Mouse (Mus musculus) limb, embryonic 11.5 days (tissue): ENCODE measurements at regions not wholly inside any gene's neighbourhood (a gene's known extent, or its start where the extent isn't known, plus 50 kb on each side); places are given as distances from the start of the nearest gene placed in this dataset.

Source experiments
- ATAC-seq: fragments of 200-750 bp; cut with Nextera tagmentation; 2 replicates; pipeline ENCODE4 v1.8.0; 2017; ENCODE audit warnings: low read depth; ENCODE audit not compliant: insufficient number of reproducible peaks, low FRiP score, low TSS enrichment
- DNase-seq: peaks from one replicate; pipeline ENCODE4 v3.0.0-alpha.2; 2015; ENCODE audit warnings: low spot score
- H3K27ac ChIP-seq: fragments of 300-500 bp; sonication (generic); replicated peaks from 2 replicates; pipeline ENCODE4 v1.5.1; 2014; ENCODE audit warnings: low read depth, mild to moderate bottlenecking, low read length
- H3K27me3 ChIP-seq: fragments of 300-500 bp; sonication (generic); 2 replicates; pipeline ENCODE4 v1.6.1; 2014; ENCODE audit warnings: mild to moderate bottlenecking, low read length, mixed read lengths; ENCODE audit not compliant: control insufficient read depth, insufficient read depth
- H3K36me3 ChIP-seq: fragments of 300-500 bp; sonication (generic); 2 replicates; pipeline ENCODE4 v1.6.1; 2014; ENCODE audit warnings: mild to moderate bottlenecking, low read length, moderate library complexity, mixed read lengths; ENCODE audit not compliant: control insufficient read depth, insufficient read depth
- H3K4me1 ChIP-seq: fragments of 300-500 bp; sonication (generic); 2 replicates; pipeline ENCODE4 v1.6.1; 2014; ENCODE audit warnings: low read length, mixed read lengths; ENCODE audit not compliant: control insufficient read depth, insufficient read depth
- H3K4me2 ChIP-seq: fragments of 300-500 bp; sonication (generic); 2 replicates; pipeline ENCODE4 v1.6.1; 2014; ENCODE audit warnings: low read depth, mild to moderate bottlenecking, moderate library complexity; ENCODE audit not compliant: severe bottlenecking
- H3K4me3 ChIP-seq: fragments of 300-500 bp; sonication (generic); 2 replicates; pipeline ENCODE4 v1.5.1; 2014; ENCODE audit warnings: low read depth, low read length
- H3K9ac ChIP-seq: fragments of 300-500 bp; sonication (generic); 2 replicates; pipeline ENCODE4 v1.6.1; 2014; ENCODE audit warnings: mild to moderate bottlenecking, low read length
- H3K9me3 ChIP-seq: fragments of 300-500 bp; sonication (generic); 2 replicates; pipeline ENCODE4 v1.6.1; 2016; ENCODE audit warnings: low read length; ENCODE audit not compliant: control insufficient read depth
- WGBS: fragments of 180-500 bp; shearing (Covaris S2); extraction: QIAGEN DNeasy Blood & Tissue Kit; methylation state at CpG from one replicate; pipeline ENCODE4 v1.1.7; 2014; 5-methylcytosine and 5-hydroxymethylcytosine counted together

DNA sequence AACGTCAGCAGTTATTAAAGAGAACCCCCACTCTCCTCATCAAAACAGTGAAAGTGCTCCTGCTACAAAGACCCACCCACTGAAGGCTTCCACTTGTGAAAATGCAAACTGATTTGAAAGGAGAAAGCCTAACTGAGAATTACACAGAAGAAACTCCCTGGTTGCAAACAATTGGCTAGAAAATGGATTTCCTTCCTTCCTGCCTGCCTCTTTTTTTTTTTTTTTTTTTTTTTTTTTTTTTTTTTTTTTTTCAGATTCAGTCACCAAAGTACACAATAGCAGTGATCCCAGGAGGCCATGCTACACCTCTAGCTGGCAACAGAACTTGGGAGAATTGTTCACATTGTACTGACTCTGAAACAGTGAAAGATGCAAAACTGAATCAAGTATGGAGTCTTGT, 343.0 kb downstream of the Dad1 start:
- Histone ChIP-seq H3K9me3 (no peaks in the 10 kb centered on the region), H3K4me2 (no peak overlapping the region), H3K27ac (no peak overlapping the region), H3K27me3 (no peaks in the 10 kb centered on the region), H3K9ac (no peak overlapping the region), H3K4me1 (no peaks in the 10 kb centered on the region), H3K4me3 (no peak overlapping the region), H3K36me3 (no peaks in the 10 kb centered on the region)
- no peak for DNase-seq
- no peak for ATAC-seq
- 76% methylated on average over 1 of the region's 1 CpGs for WGBS

DNA sequence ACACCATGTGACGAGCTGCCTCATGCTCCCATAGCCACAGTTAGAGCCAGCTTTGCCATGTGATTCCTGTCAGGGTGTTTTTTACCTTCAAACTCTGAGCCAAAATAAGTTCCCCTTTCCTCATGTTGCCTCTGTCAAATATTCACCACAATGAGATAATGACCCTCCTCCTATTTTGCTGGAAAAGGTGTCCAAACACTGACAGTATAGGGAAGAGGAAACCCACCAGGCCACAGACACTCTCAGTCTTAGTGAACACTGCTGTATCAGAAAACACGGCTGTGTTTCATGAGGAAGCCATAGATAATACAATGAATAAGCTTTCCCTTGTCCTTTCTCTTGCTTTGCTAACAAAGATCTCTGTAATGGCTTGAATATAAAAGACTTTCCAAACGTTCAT, 349.3 kb downstream of the Dad1 start:
- H3K27me3 ChIP-seq = no peaks in the 10 kb centered on the region

DNA sequence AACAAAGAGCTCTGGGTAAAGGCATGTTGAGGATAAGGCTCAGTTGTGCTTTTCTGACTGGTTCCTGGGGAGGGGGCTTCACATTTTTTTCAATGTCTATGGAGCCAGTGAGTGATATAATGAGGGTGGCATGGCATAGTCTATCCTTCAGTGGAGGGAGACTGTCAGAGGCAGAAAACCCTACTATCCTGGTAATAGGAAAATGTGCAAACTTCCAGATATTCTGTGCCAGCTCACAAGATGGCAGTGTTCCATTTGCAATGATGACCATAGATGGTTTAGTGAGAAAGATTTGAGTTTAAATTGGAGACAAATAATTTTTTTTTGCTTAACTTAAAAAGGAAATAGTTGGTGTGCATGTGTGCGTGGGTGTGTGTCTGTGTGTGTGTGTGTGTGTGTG, 352.8 kb downstream of the Dad1 start:
- H3K27me3 ChIP-seq = no peaks in the 10 kb centered on the region
- DNase-seq (no peak), ATAC-seq (no peak)
- WGBS = 89% methylated on average over 1 of the region's 1 CpGs
- no peak overlapping the region for H3K4me2 ChIP-seq
- H3K4me1 ChIP-seq = no peaks in the 10 kb centered on the region
- no peaks in the 10 kb centered on the region for H3K36me3 ChIP-seq
- no peaks in the 10 kb centered on the region for H3K9me3 ChIP-seq
- H3K9ac ChIP-seq = no peak overlapping the region
- no peak overlapping the region for H3K4me3 ChIP-seq
- H3K27ac ChIP-seq = no peak overlapping the region

More for the DNA sequence above, 349.3 kb downstream of the Dad1 start:
- Histone ChIP-seq H3K27ac (no peak overlapping the region), H3K9ac (no peak overlapping the region), H3K4me1 (no peaks in the 10 kb centered on the region), H3K4me3 (no peak overlapping the region), H3K4me2 (no peak overlapping the region), H3K9me3 (no peaks in the 10 kb centered on the region), H3K36me3 (no peaks in the 10 kb centered on the region)
- no peak for ATAC-seq
- 72% methylated on average over 3 of the region's 3 CpGs for WGBS
- no peak for DNase-seq

DNA sequence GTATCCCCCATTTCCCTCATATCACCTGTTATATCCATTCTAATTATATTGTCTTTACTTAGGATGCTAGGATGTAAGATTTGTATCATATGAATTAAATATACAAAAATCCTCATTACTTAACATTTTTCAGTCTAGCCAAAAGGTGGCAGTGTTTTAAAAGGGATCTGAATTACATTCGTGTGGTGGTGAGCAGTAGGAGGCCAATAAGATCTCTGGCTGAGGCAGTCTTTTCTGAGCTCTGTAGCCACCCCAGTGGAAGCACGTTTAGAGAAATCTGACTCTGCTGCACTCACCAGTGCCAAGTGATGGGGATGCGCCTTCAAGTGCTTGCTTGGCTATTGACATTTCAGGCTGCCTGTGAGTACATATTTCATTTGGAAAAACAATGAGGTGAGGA, 372.6 kb downstream of the Dad1 start:
- WGBS = 16% methylated on average over 3 of the region's 3 CpGs
- no peaks in the 10 kb centered on the region for H3K4me1 ChIP-seq
- no peaks in the 10 kb centered on the region for H3K9me3 ChIP-seq
- no peaks in the 10 kb centered on the region for H3K36me3 ChIP-seq
- no peak overlapping the region for H3K4me3 ChIP-seq
- peak; percentile 29 for DNase-seq
- H3K9ac ChIP-seq = no peak overlapping the region
- no peak overlapping the region for H3K4me2 ChIP-seq
- H3K27ac ChIP-seq = no peak overlapping the region
- peak; percentile 75; the same call in 1 of the 2 replicates for ATAC-seq
- no peaks in the 10 kb centered on the region for H3K27me3 ChIP-seq

DNA sequence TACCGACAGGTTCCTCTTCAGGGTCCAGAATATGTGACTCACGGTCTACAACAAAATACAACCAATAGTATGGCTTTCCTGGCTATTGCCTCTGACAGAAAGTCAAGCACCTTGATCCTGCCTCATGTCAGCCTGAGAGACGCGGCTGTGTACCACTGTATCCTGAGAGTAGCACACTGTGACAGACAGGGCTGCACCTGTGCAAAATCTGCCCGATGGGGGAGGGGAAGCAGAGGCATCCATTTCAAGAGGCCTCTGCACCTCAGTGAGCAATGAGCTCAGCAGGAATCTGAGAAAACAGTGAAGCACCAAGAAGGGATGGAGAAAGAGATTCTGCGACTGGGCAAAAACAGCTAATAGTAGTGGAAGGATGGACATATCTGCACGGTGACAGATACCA, 377.3 kb downstream of the Dad1 start:
- Histone ChIP-seq H3K4me1 (no peaks in the 10 kb centered on the region), H3K36me3 (no peaks in the 10 kb centered on the region), H3K4me3 (no peak overlapping the region), H3K4me2 (no peak overlapping the region), H3K9me3 (no peaks in the 10 kb centered on the region), H3K27ac (no peak overlapping the region), H3K27me3 (no peaks in the 10 kb centered on the region), H3K9ac (no peak overlapping the region)
- ATAC-seq (no peak), DNase-seq (no peak)
- 72% methylated on average over 7 of the region's 7 CpGs for WGBS

DNA sequence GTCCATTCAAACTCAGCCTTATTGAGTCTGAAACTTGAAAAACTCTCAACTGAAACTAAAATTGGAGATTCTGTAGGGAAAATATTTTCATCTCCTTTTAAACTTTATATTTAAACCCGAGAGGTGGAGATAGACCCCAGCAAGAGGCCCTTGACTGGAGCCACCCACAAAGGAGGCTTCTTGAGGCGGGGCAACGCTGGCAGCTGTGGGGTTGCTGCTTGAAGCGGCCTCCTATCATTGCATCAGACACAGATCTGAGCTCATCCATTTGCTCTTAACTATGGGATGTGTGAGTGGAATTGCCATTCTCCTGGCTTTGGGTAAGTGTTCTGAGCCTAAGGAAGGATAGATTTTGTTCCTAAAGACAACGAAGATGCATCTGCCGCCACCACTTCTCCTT, 378.2 kb downstream of the Dad1 start:
- H3K4me3 ChIP-seq = no peak overlapping the region
- H3K9ac ChIP-seq = no peak overlapping the region
- DNase-seq (no peak), ATAC-seq (no peak)
- WGBS = 57% methylated on average over 6 of the region's 6 CpGs
- H3K4me2 ChIP-seq = no peak overlapping the region
- no peaks in the 10 kb centered on the region for H3K4me1 ChIP-seq
- H3K27me3 ChIP-seq = no peaks in the 10 kb centered on the region
- H3K9me3 ChIP-seq = no peaks in the 10 kb centered on the region
- no peak overlapping the region for H3K27ac ChIP-seq
- no peaks in the 10 kb centered on the region for H3K36me3 ChIP-seq

DNA sequence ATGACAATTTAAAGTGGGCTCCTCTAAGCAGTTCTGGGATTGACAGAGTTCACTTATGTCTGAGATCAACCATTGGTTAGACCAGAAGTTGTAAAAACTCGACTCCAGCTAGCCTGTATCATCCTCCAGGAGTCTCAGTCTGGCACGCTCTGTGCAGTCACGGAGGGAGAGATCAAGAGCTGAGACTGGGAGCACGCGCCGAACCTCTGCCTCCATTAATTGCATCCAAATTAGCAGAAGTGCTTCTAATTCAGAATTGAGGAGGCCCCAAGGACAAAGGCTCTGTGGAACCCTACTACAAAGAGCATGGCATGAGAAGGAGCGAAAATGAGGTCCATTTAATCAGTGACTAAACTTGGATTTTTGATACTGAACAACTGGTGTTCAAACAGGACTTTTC, 406.9 kb downstream of the Dad1 start:
- no peak overlapping the region for H3K9ac ChIP-seq
- no peak overlapping the region for H3K4me2 ChIP-seq
- no peak overlapping the region for H3K27ac ChIP-seq
- no peaks in the 10 kb centered on the region for H3K9me3 ChIP-seq
- WGBS = 76% methylated on average over 7 of the region's 7 CpGs
- DNase-seq (no peak), ATAC-seq (no peak)
- no peaks in the 10 kb centered on the region for H3K36me3 ChIP-seq
- no peak overlapping the region for H3K4me3 ChIP-seq
- H3K4me1 ChIP-seq = no peaks in the 10 kb centered on the region
- H3K27me3 ChIP-seq = no peaks in the 10 kb centered on the region

DNA sequence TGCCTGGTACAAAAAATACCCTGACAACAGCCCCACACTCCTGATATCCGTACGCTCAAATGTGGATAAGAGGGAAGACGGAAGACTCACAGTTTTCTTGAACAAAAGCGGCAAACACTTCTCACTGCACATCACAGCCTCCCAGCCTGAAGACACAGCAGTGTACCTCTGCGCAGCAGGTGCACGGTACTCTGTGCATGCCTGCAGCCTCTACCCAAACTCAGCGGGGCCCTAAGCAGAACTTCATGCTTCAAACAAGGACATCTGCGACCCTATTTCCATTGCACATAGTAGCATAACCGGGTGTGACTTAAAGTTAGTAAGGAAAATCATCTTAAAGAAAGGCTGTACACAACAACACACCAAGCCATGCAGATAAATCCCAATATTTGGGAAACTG, 408.3 kb downstream of the Dad1 start:
- 94% methylated on average over 9 of the region's 9 CpGs for WGBS
- no peaks in the 10 kb centered on the region for H3K9me3 ChIP-seq
- no peaks in the 10 kb centered on the region for H3K27me3 ChIP-seq
- no peaks in the 10 kb centered on the region for H3K4me1 ChIP-seq
- no peak overlapping the region for H3K27ac ChIP-seq
- DNase-seq (no peak), ATAC-seq (no peak)
- no peaks in the 10 kb centered on the region for H3K36me3 ChIP-seq
- no peak overlapping the region for H3K4me3 ChIP-seq
- H3K9ac ChIP-seq = no peak overlapping the region
- H3K4me2 ChIP-seq = no peak overlapping the region

DNA sequence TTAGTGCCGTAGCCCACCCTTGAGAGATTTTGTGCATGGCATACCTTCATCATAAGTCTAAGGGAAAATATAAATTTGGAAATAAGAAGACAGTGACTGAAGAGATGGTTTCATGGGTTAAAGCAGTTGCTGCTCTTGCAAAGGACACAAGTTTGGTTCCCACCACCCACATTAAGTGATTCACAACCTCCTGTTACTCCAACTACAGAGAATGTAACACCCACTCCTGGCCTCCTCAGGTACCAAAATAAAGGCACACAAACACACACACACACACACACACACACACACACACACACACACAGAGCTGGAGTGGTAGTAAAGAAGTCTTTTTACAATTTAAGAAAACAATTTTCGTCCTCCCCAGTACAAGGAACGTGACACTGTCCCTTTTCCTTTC, 421.4 kb downstream of the Dad1 start:
- no peak for ATAC-seq
- Histone ChIP-seq H3K9ac (no peak overlapping the region), H3K27me3 (no peaks in the 10 kb centered on the region), H3K4me1 (no peaks in the 10 kb centered on the region), H3K36me3 (no peaks in the 10 kb centered on the region), H3K4me3 (no peak overlapping the region), H3K4me2 (no peak overlapping the region), H3K27ac (no peak overlapping the region), H3K9me3 (no peaks in the 10 kb centered on the region)
- no peak for DNase-seq
- WGBS = 86% methylated on average over 3 of the region's 3 CpGs
